Mouse (Mus musculus) lung, postnatal 10 days (tissue): ENCODE data around the gene Acer2.

ENCODE experiments used
- DNase-seq: peaks from one replicate; pipeline ENCODE4 v3.0.0; 2021

Gene Acer2

DNA sequence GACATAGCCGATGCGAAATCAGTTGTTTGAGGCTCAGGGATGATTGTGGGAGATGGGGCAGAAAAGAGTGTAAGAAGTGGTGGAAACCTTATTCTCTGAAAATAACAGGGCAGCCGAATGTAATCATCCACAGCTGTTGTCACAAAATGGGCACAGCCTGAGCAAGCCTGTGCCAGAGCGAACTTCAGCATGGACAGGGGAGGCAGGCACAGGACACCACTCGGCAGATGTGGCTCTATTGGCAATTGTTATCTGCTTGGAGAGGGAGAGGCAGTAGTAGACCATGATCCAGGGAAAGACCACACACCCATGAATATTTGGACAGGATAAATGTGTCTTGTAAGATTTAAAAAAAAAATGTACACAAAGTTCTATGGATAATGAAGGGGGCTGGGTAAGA, 103.1 kb downstream of the Acer2 start:
- peak; percentile 12 for DNase-seq
